In the genomic region with DNA sequence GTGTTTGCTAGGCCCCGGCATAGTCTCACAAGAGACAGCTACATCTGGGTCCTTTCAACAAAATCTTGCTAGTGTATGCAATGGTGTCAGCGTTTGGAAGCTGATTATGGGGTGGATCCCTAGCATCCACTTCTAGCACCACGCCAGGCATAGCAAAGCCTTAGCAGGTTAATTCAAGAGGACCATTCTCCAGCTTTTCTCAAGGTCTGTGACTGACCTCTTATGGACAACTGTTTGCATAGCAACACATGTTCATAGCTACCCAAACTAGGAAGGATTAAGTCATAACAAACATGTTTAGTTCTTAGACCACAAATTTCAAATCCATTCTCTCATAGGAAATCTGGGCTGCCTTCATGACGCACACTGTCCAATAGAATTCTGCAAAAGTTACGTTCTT, we compare ENCODE assay signal across 9 mouse cellular contexts. TPM values are rescaled to one million over a fixed set of nuclear protein-coding genes. Genes with fewer than 3 reads are reported as not detected.
DNase-seq lines count a peak whose midpoint lies in the region; ATAC-seq lines count a peak whose summit lies in the region.
"Had no signal": no experiment of that assay in that cellular context is flagged by ENCODE, and none has a peak within 500 bp of the region (broad histone marks: within the 10 kb centered on the region; RNA-seq: fewer than 3 reads in every experiment).

No protein-coding gene starts in this region.

- H3K9me3 ChIP-seq in midbrain, embryonic 15.5 days, result no peaks in the 10 kb centered on the region
- no peaks in the 10 kb centered on the region for H3K9me3 ChIP-seq in midbrain, embryonic 11.5 days (ENCODE audit: control insufficient read depth, low read length)
- H3K9me3 ChIP-seq in lung, embryonic 16.5 days (ENCODE audit: control insufficient read depth, low read length), result no peaks in the 10 kb centered on the region
- H3K9me3 ChIP-seq: limb, embryonic 15.5 days had no signal

- no peaks in the 10 kb centered on the region for H3K36me3 ChIP-seq in midbrain, embryonic 15.5 days (replicated peaks)
- no peaks in the 10 kb centered on the region for H3K36me3 ChIP-seq in midbrain, embryonic 11.5 days (ENCODE audit: control insufficient read depth, insufficient read depth, low read length)
- no peaks in the 10 kb centered on the region for H3K36me3 ChIP-seq in lung, embryonic 16.5 days (ENCODE audit: control insufficient read depth, insufficient read depth, low read length)
- H3K36me3 ChIP-seq: limb, embryonic 15.5 days had no signal

- peak; percentile 53 for DNase-seq in gastrocnemius, adult 18-20 months (ENCODE audit: low spot score)
- DNase-seq in gastrocnemius, postnatal 14 days, result no peak
- no peak for DNase-seq in midbrain, embryonic 11.5 days (ENCODE audit: low spot score, missing footprints)
- peak; percentile 55 for DNase-seq in embryo, embryonic 11 days
- DNase-seq in thymus, postnatal 4 days, result no peak
- DNase-seq in thymus, postnatal 10 days (ENCODE audit: low spot score in 2 of 2), result no peak

- no peak overlapping the region for H3K4me3 ChIP-seq in midbrain, embryonic 15.5 days
- H3K4me3 ChIP-seq in midbrain, embryonic 11.5 days (ENCODE audit: low read depth, low read length), result no peak overlapping the region
- H3K4me3 ChIP-seq in lung, embryonic 16.5 days (ENCODE audit: low read length), result no peak overlapping the region
- H3K4me3 ChIP-seq: limb, embryonic 15.5 days had no signal

- no peak overlapping the region for H3K27ac ChIP-seq in midbrain, embryonic 15.5 days
- no peak overlapping the region for H3K27ac ChIP-seq in midbrain, embryonic 11.5 days (ENCODE audit: low read depth, low read length)
- H3K27ac ChIP-seq in lung, embryonic 16.5 days (ENCODE audit: low read length), result no peak overlapping the region
- H3K27ac ChIP-seq: limb, embryonic 15.5 days had no signal

- H3K4me1 ChIP-seq in midbrain, embryonic 15.5 days, result no peaks in the 10 kb centered on the region
- no peaks in the 10 kb centered on the region for H3K4me1 ChIP-seq in midbrain, embryonic 11.5 days (ENCODE audit: control insufficient read depth, insufficient read depth, low read length)
- H3K4me1 ChIP-seq in lung, embryonic 16.5 days (replicated peaks; ENCODE audit: control insufficient read depth, insufficient read depth, low read length), result peaks cover 2% of the 10 kb centered on the region; the same call in 1 of the 2 replicates

- H3K27me3 ChIP-seq in midbrain, embryonic 15.5 days (replicated peaks), result no peaks in the 10 kb centered on the region
- no peaks in the 10 kb centered on the region for H3K27me3 ChIP-seq in midbrain, embryonic 11.5 days (ENCODE audit: control insufficient read depth, insufficient read depth, low read length)
- H3K27me3 ChIP-seq in lung, embryonic 16.5 days (ENCODE audit: control insufficient read depth, insufficient read depth, low read depth, low read length), result no peaks in the 10 kb centered on the region
- H3K27me3 ChIP-seq: limb, embryonic 15.5 days had no signal

- intact Hi-C loops in gastrocnemius, postnatal 14 days (cut with DNase I; ENCODE audit: low total_unique reads), result loop anchor here (2.0 kb wide), 1 partner anchor 82 kb away; no protein-coding TSS in a partner anchor

- H3K4me2 ChIP-seq in midbrain, embryonic 15.5 days, result no peak overlapping the region
- H3K4me2 ChIP-seq in midbrain, embryonic 11.5 days, result no peak overlapping the region
- H3K4me2 ChIP-seq in lung, embryonic 16.5 days (ENCODE audit: low read depth, low read length), result no peak overlapping the region
- H3K4me2 ChIP-seq: limb, embryonic 15.5 days had no signal

- 0 out of 2 replicates have a peak, but pooled peaks have one; percentile 63 for ATAC-seq in midbrain, embryonic 15.5 days (replicated peaks)
- ATAC-seq in midbrain, embryonic 11.5 days (ENCODE audit: low FRiP score), result no peak
- ATAC-seq in lung, embryonic 16.5 days (ENCODE audit: low read depth), result peak; percentile 76; the same call in 1 of the 2 replicates

- H3K9ac ChIP-seq in midbrain, embryonic 15.5 days, result no peak overlapping the region
- H3K9ac ChIP-seq in midbrain, embryonic 11.5 days (ENCODE audit: low read length), result no peak overlapping the region
- no peak overlapping the region for H3K9ac ChIP-seq in lung, embryonic 16.5 days (ENCODE audit: low read length)
- H3K9ac ChIP-seq: limb, embryonic 15.5 days had no signal

- 55% methylated on average over 5 of the region's 5 CpGs for WGBS in midbrain, embryonic 15.5 days
- WGBS in midbrain, embryonic 11.5 days, result 65% methylated on average over 5 of the region's 5 CpGs
- WGBS in lung, embryonic 16.5 days, result 55% methylated on average over 4 of the region's 5 CpGs

RNA-seq across cellular contexts. Expression of gene Spink2, which starts 40.7 kb away (rescaled TPM):
- total RNA-seq in gastrocnemius, adult 18-20 months (2021), result not detected
- total RNA-seq in gastrocnemius, postnatal 14 days (2021), result under 1 TPM in 1 of 2 experiments, not detected in 1; 0.72 TPM
- 0.41 TPM in 1 of 2 replicates, not detected in the other for polyA plus RNA-seq in midbrain, embryonic 15.5 days (2015; fragmentation: Nextera tagmentation; extraction: Ambion mirVana)
- polyA plus RNA-seq in midbrain, embryonic 11.5 days (2014; fragmentation: Nextera tagmentation; extraction: Ambion mirVana), result 0.55 and 0.68 TPM in 2 replicates
- 2.7 and 3.8 TPM in 2 replicates for polyA plus RNA-seq in lung, embryonic 16.5 days (2015; fragmentation: Nextera tagmentation; extraction: Ambion mirVana)

RNA-seq across cellular contexts. Expression of gene Hopx, which starts 55.7 kb away (rescaled TPM):
- 1 to 10 TPM; 2.6 to 3.3 TPM for total RNA-seq in gastrocnemius, adult 18-20 months (2021)
- total RNA-seq in gastrocnemius, postnatal 14 days (2021), result 1 to 10 TPM; 9.7 to 9.8 TPM
- 0.74 and 0.98 TPM in 2 replicates for polyA plus RNA-seq in midbrain, embryonic 15.5 days (2015; fragmentation: Nextera tagmentation; extraction: Ambion mirVana)
- polyA plus RNA-seq in midbrain, embryonic 11.5 days (2014; fragmentation: Nextera tagmentation; extraction: Ambion mirVana), result 0.37 TPM in 1 of 2 replicates, not detected in the other
- polyA plus RNA-seq in lung, embryonic 16.5 days (2015; fragmentation: Nextera tagmentation; extraction: Ambion mirVana), result 13.6 and 18.1 TPM in 2 replicates

Comparison
In these comparisons a context has a peak if more than half of its experiments do, and no peak if none do; other contexts are left out.
1. DNase-seq: peak in gastrocnemius, adult 18-20 months (single experiment) and embryo, embryonic 11 days (single experiment); none in gastrocnemius, postnatal 14 days (single experiment), midbrain, embryonic 11.5 days (single experiment), thymus, postnatal 4 days (single experiment) and thymus, postnatal 10 days (0 of 2).